In the genomic region with DNA sequence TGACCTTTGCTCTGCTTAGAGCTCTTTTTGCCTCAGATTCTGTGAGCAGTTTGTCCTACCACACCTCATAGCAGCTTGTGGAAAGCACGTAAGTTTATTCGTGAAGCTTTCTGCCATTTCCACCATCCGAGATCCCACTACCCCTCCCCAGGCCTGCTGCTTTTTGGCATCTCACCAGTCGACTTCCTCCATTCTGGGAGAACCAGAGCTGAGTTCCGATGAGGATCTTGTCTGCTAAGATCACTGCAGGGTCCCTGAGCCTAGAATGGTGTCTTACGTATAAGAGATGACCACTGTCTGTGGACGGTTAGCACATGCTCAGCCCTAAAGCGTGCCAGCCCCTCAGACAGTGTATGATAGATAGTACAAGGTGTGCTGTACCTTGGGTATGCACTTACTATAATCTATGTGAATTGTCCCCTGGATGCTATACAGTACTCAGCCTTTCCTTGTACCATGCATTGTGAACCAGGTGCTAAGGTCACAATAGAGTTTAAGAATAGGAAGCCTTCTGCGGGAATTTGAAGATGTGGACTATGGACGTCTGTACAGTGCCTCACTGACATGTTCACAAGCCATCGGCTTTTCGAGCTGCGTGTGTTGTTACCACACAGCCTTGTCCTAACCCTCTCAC, we compare ENCODE assay signal across 18 mouse cellular contexts. TPM values are rescaled to one million over a fixed set of nuclear protein-coding genes. Genes with fewer than 3 reads are reported as not detected.
A peak's percentile ranks its signal among the peaks of the same experiment; 100 is the strongest.
DNase-seq lines count a peak whose midpoint lies in the region; ATAC-seq lines count a peak whose summit lies in the region.
"Had no signal": no experiment of that assay in that cellular context is flagged by ENCODE, and none has a peak within 500 bp of the region (broad histone marks: within the 10 kb centered on the region; RNA-seq: fewer than 3 reads in every experiment).

No protein-coding gene starts in this region.

- no peak overlapping the region for H3K4me3 ChIP-seq in forebrain, embryonic 15.5 days
- no peak overlapping the region for H3K4me3 ChIP-seq in forebrain, embryonic 11.5 days (ENCODE audit: low read depth, low read length)
- H3K4me3 ChIP-seq in heart, embryonic 12.5 days = no peak overlapping the region
- no peak overlapping the region for H3K4me3 ChIP-seq in heart, embryonic 10.5 days
- no peak overlapping the region for H3K4me3 ChIP-seq in lung, embryonic 15.5 days
- H3K4me3 ChIP-seq: embryonic facial prominence, embryonic 15.5 days; hindbrain, embryonic 10.5 days had no signal

- no peak overlapping the region for H3K27ac ChIP-seq in forebrain, embryonic 15.5 days (replicated peaks)
- H3K27ac ChIP-seq in forebrain, embryonic 11.5 days (ENCODE audit: low read depth, low read length) = no peak overlapping the region
- peak overlapping the region; percentile 25; the same call in 1 of the 2 replicates for H3K27ac ChIP-seq in heart, embryonic 12.5 days (ENCODE audit: poor library complexity, severe bottlenecking)
- H3K27ac ChIP-seq in heart, embryonic 10.5 days = no peak overlapping the region
- H3K27ac ChIP-seq in lung, embryonic 15.5 days = no peak overlapping the region
- H3K27ac ChIP-seq: embryonic facial prominence, embryonic 15.5 days; hindbrain, embryonic 10.5 days; hindbrain, postnatal 0 days had no signal

- ATAC-seq in cerebellum, adult (ENCODE audit: insufficient number of reproducible peaks, low FRiP score, low TSS enrichment) = 0 out of 2 replicates have a peak, but pooled peaks have one; percentile 13
- ATAC-seq in forebrain, embryonic 15.5 days (replicated peaks) = peak; percentile 33
- no peak for ATAC-seq in forebrain, embryonic 11.5 days (replicated peaks; ENCODE audit: low FRiP score)
- no peak for ATAC-seq in heart, embryonic 12.5 days (ENCODE audit: insufficient number of reproducible peaks, low FRiP score)
- 0 out of 2 replicates have a peak, but pooled peaks have one; percentile 24 for ATAC-seq in lung, embryonic 15.5 days (ENCODE audit: borderline replicate concordance, extremely low read depth, low FRiP score, low TSS enrichment)

- H3K27me3 ChIP-seq in forebrain, embryonic 15.5 days = no peaks in the 10 kb centered on the region
- no peaks in the 10 kb centered on the region for H3K27me3 ChIP-seq in forebrain, embryonic 11.5 days (ENCODE audit: control insufficient read depth, insufficient read depth, low read length)
- H3K27me3 ChIP-seq in heart, embryonic 12.5 days (replicated peaks) = no peaks in the 10 kb centered on the region
- H3K27me3 ChIP-seq in heart, embryonic 10.5 days (ENCODE audit: insufficient read depth, poor library complexity, severe bottlenecking) = no peaks in the 10 kb centered on the region
- H3K27me3 ChIP-seq in lung, embryonic 15.5 days = no peaks in the 10 kb centered on the region
- H3K27me3 ChIP-seq: embryonic facial prominence, embryonic 15.5 days; Patski had no signal

- no peak overlapping the region for H3K4me2 ChIP-seq in forebrain, embryonic 15.5 days (replicated peaks)
- H3K4me2 ChIP-seq in forebrain, embryonic 11.5 days (ENCODE audit: low read depth, low read length, severe bottlenecking) = no peak overlapping the region
- H3K4me2 ChIP-seq in heart, embryonic 12.5 days = no peak overlapping the region
- no peak overlapping the region for H3K4me2 ChIP-seq in lung, embryonic 15.5 days
- H3K4me2 ChIP-seq: embryonic facial prominence, embryonic 15.5 days; liver, embryonic 11.5 days had no signal

- DNase-seq in cerebellum, adult 9-11 months = no peak
- no peak for DNase-seq in forebrain, embryonic 11.5 days (ENCODE audit: low spot score)
- no peak for DNase-seq in heart, embryonic 10.5 days (ENCODE audit: low spot score)
- DNase-seq in lung, postnatal 4 days = no peak
- DNase-seq: adrenal gland, adult 8-10 months; kidney, postnatal 25 days; lung, adult 18-20 months; right cerebral cortex, postnatal 4 days; thymus, adult 2 months had no signal

- 87% methylated on average over 13 of the region's 13 CpGs for WGBS in forebrain, embryonic 15.5 days
- whole genome bisulfite sequencing in forebrain, embryonic 11.5 days = 91% methylated on average over 13 of the region's 13 CpGs
- WGBS in heart, embryonic 12.5 days = 83% methylated on average over 13 of the region's 13 CpGs
- WGBS in heart, embryonic 10.5 days = 88% methylated on average over 13 of the region's 13 CpGs
- 72% methylated on average over 13 of the region's 13 CpGs for WGBS in lung, embryonic 15.5 days

- no peaks in the 10 kb centered on the region for H3K36me3 ChIP-seq in forebrain, embryonic 15.5 days
- H3K36me3 ChIP-seq in forebrain, embryonic 11.5 days (ENCODE audit: control insufficient read depth, insufficient read depth, low read length) = no peaks in the 10 kb centered on the region
- H3K36me3 ChIP-seq in heart, embryonic 12.5 days = peaks cover 15% of the 10 kb centered on the region
- H3K36me3 ChIP-seq in heart, embryonic 10.5 days = peaks cover 19% of the 10 kb centered on the region
- peaks cover 3% of the 10 kb centered on the region; the same call in 1 of the 2 replicates for H3K36me3 ChIP-seq in lung, embryonic 15.5 days
- H3K36me3 ChIP-seq: hindbrain, embryonic 10.5 days had no signal

- H3K9ac ChIP-seq in forebrain, embryonic 15.5 days (replicated peaks) = no peak overlapping the region
- H3K9ac ChIP-seq in forebrain, embryonic 11.5 days (ENCODE audit: low read length) = no peak overlapping the region
- no peak overlapping the region; the same call in 1 of the 2 replicates for H3K9ac ChIP-seq in heart, embryonic 12.5 days
- H3K9ac ChIP-seq in lung, embryonic 15.5 days = no peak overlapping the region
- H3K9ac ChIP-seq: embryonic facial prominence, embryonic 15.5 days had no signal

- no peaks in the 10 kb centered on the region for H3K9me3 ChIP-seq in forebrain, embryonic 15.5 days
- no peaks in the 10 kb centered on the region for H3K9me3 ChIP-seq in forebrain, embryonic 11.5 days (ENCODE audit: control insufficient read depth, low read length)
- H3K9me3 ChIP-seq in heart, embryonic 12.5 days (replicated peaks) = no peaks in the 10 kb centered on the region
- no peaks in the 10 kb centered on the region for H3K9me3 ChIP-seq in heart, embryonic 10.5 days
- H3K9me3 ChIP-seq in lung, embryonic 15.5 days = no peaks in the 10 kb centered on the region
- H3K9me3 ChIP-seq: embryonic facial prominence, embryonic 15.5 days; hindbrain, embryonic 10.5 days had no signal

- peaks cover 9% of the 10 kb centered on the region; the same call in 1 of the 2 replicates for H3K4me1 ChIP-seq in forebrain, embryonic 15.5 days
- 0 out of 2 replicates have a peak, but pooled peaks cover 3% of the 10 kb centered on the region for H3K4me1 ChIP-seq in forebrain, embryonic 11.5 days (replicated peaks; ENCODE audit: control insufficient read depth, insufficient read depth, low read length)
- H3K4me1 ChIP-seq in heart, embryonic 12.5 days (replicated peaks) = peaks cover 59% of the 10 kb centered on the region
- peaks cover 29% of the 10 kb centered on the region for H3K4me1 ChIP-seq in heart, embryonic 10.5 days
- peaks cover 22% of the 10 kb centered on the region for H3K4me1 ChIP-seq in lung, embryonic 15.5 days

RNA-seq across cellular contexts. Expression of gene Mbnl2, which starts 55.5 kb away (rescaled TPM):
- 22.2 TPM in 2 replicates for polyA plus RNA-seq in forebrain, embryonic 15.5 days (2015; fragmentation: Nextera tagmentation; extraction: Ambion mirVana)
- polyA plus RNA-seq in forebrain, embryonic 11.5 days (2014; fragmentation: Nextera tagmentation; extraction: Ambion mirVana) = 39.2 and 39.6 TPM in 2 replicates
- 108 and 114 TPM in 2 replicates for polyA plus RNA-seq in heart, embryonic 12.5 days (2016; fragmentation: Nextera tagmentation; extraction: Ambion mirVana)
- 71.5 and 91.4 TPM in 2 replicates for polyA plus RNA-seq in heart, embryonic 10.5 days (2016; fragmentation: Nextera tagmentation; extraction: Ambion mirVana)
- 130 and 141 TPM in 2 replicates for polyA plus RNA-seq in lung, embryonic 15.5 days (2015; fragmentation: Nextera tagmentation; extraction: Ambion mirVana)

Comparison
In these comparisons a context has a peak if more than half of its experiments do, and no peak if none do; other contexts are left out.
1. ATAC-seq: peak in cerebellum, adult (single experiment), forebrain, embryonic 15.5 days (single experiment) and lung, embryonic 15.5 days (single experiment); none in forebrain, embryonic 11.5 days (single experiment) and heart, embryonic 12.5 days (single experiment).